Mouse (Mus musculus): ENCODE data around the gene Nxph3. TPM values are rescaled to one million over a fixed set of nuclear protein-coding genes. Genes with fewer than 3 reads are reported as not detected.
A peak's percentile ranks its signal among the peaks of the same experiment; 100 is the strongest.

Gene Nxph3
- total and polyA plus RNA-seq, 2 experiments from 2014 or later = 9.5 to 35.7 TPM

DNA sequence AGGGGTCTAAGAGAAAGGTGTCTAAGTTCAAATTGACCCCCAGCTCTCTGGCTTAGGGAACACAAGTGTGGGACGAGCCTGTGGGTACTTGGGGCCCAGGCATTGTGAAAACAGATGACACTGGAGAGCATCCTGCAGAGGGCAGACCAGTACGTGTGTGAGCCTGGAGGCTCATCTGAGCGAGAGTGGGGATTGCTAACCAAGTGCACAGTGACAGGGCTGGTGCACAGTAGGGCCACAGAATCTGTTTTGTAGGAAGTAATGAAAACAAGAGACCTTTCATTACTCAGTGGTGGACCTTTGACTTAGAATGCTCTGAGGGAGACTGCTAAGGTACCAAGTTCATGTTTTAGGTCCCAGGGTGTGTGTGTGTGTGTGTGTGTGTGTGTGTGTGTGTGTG lies 5.6 kb upstream of the Nxph3 start:
- TF ChIP-seq CTCF (IDR thresholded peaks at IDR 0.05; ENCODE audit: low read depth) = peak; percentile 27
- Histone ChIP-seq H3K4me2 (ENCODE audit: low read depth) (no peak overlapping the region; the same call in 1 of the 2 replicates), H3K27ac (ENCODE audit: low read depth, low read length) (peak overlapping the region; percentile 67), H3K27me3 (ENCODE audit: insufficient read depth, low read length) (0 out of 2 replicates have a peak, but pooled peaks cover 5% of the 10 kb centered on the region), H3K36me3 (ENCODE audit: insufficient read depth) (no peaks in the 10 kb centered on the region), H3K9ac (no peak overlapping the region), H3K4me3 (ENCODE audit: low read depth, low read length) (no peak overlapping the region), H3K4me1 (ENCODE audit: insufficient read depth) (peaks cover 5% of the 10 kb centered on the region; the same call in 1 of the 2 replicates), H3K9me3 (ENCODE audit: low read length) (no peaks in the 10 kb centered on the region)
- no peak for ATAC-seq
- WGBS = 54% methylated on average over 3 of the region's 3 CpGs
- no peak for DNase-seq

- 56% methylated on average over 10 of the region's 10 CpGs for WGBS
- H3K4me2 ChIP-seq (ENCODE audit: low read depth) = no peak overlapping the region
- peaks cover 10% of the 10 kb centered on the region; the same call in 1 of the 2 replicates for H3K27me3 ChIP-seq (ENCODE audit: insufficient read depth, low read length)
- TF ChIP-seq CTCF (IDR thresholded peaks at IDR 0.05; ENCODE audit: low read depth) = no peak
- H3K27ac ChIP-seq (ENCODE audit: low read depth, low read length) = no peak overlapping the region
- H3K9ac ChIP-seq = no peak overlapping the region
- no peak for ATAC-seq
- DNase-seq = no peak
- H3K4me1 ChIP-seq (ENCODE audit: insufficient read depth) = peaks cover 5% of the 10 kb centered on the region; the same call in 1 of the 2 replicates
- H3K9me3 ChIP-seq (ENCODE audit: low read length) = no peaks in the 10 kb centered on the region
- no peaks in the 10 kb centered on the region for H3K36me3 ChIP-seq (ENCODE audit: insufficient read depth)
- no peak overlapping the region for H3K4me3 ChIP-seq (ENCODE audit: low read depth, low read length)
Observed at GRCm38 (mm10) chr11:95519299-95519698, 4.9 kb upstream of the Nxph3 start.

DNA sequence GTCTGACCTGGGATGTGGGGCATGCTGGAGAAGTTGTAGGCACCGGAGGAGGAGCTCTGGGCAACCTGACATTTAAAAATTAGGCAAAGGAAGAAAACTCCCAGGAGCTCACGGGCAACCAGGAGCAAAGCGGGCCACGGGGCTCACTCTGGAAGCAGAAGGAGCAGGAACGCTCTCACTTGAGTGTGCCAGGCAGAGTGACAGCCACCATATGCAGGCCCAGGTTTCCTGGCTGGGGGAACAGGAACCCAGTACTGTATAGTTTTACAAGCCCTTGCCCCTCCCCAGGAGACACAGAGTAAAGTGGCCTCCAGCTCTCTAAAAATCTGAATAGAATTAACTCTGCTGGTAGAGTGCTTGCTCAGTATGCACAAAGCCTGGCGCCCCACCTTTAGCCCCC lies 2.8 kb upstream of the Nxph3 start:
- peaks cover 5% of the 10 kb centered on the region; the same call in 1 of the 2 replicates for H3K4me1 ChIP-seq (ENCODE audit: insufficient read depth)
- H3K9me3 ChIP-seq (ENCODE audit: low read length) = no peaks in the 10 kb centered on the region
- H3K4me2 ChIP-seq (ENCODE audit: low read depth) = no peak overlapping the region
- ATAC-seq = no peak
- H3K27ac ChIP-seq (ENCODE audit: low read depth, low read length) = peak overlapping the region; percentile 54; the same call in 1 of the 2 replicates
- no peak overlapping the region for H3K4me3 ChIP-seq (ENCODE audit: low read depth, low read length)
- no peak for TF ChIP-seq CTCF (IDR thresholded peaks at IDR 0.05; ENCODE audit: low read depth)
- H3K9ac ChIP-seq = no peak overlapping the region
- WGBS = 57% methylated on average over 6 of the region's 6 CpGs
- H3K36me3 ChIP-seq (ENCODE audit: insufficient read depth) = no peaks in the 10 kb centered on the region
- DNase-seq = peak; percentile 59
- peaks cover 20% of the 10 kb centered on the region for H3K27me3 ChIP-seq (ENCODE audit: insufficient read depth, low read length)

DNA sequence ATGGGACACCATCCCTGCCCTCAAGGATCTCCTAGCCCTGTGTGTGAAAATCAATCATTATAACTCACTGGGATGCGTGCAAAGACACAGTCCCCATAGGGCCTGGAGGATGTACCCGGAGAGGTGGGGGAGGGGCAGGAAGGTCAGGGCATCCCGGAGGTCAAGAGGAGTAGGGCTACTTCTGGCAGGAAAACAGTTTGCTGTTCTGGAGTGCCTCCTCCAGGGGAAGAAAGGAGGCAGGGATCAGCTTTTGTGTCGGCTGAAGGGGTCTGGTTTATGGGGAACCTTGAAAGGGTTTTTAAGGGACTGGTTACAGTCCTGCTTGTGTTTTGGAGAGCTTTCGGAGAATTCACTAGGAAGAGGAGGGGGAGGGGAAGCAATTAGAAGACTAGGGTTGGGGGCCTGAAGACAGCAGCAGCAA lies 2.1 kb upstream of the Nxph3 start:
- H3K9ac ChIP-seq = no peak overlapping the region
- H3K27ac ChIP-seq (ENCODE audit: low read depth, low read length) = peak overlapping the region; percentile 54; the same call in 1 of the 2 replicates
- no peak overlapping the region for H3K4me3 ChIP-seq (ENCODE audit: low read depth, low read length)
- no peaks in the 10 kb centered on the region for H3K36me3 ChIP-seq (ENCODE audit: insufficient read depth)
- TF ChIP-seq CTCF (IDR thresholded peaks at IDR 0.05; ENCODE audit: low read depth) = no peak
- H3K27me3 ChIP-seq (ENCODE audit: insufficient read depth, low read length) = peaks cover 20% of the 10 kb centered on the region
- H3K4me1 ChIP-seq (ENCODE audit: insufficient read depth) = peaks cover 5% of the 10 kb centered on the region; the same call in 1 of the 2 replicates
- ATAC-seq = no peak
- DNase-seq = no peak
- H3K9me3 ChIP-seq (ENCODE audit: low read length) = no peaks in the 10 kb centered on the region
- WGBS = 6% methylated on average over 5 of the region's 5 CpGs
- H3K4me2 ChIP-seq (ENCODE audit: low read depth) = no peak overlapping the region

GRCm38 (mm10) chr11:95515376-95516323 lies 1.3 kb upstream of the Nxph3 start:
- ATAC-seq (no peak), DNase-seq (peak; percentile 44)
- H3K4me3 ChIP-seq (ENCODE audit: low read depth, low read length) = no peak overlapping the region
- no peak overlapping the region for H3K9ac ChIP-seq
- H3K27ac ChIP-seq (ENCODE audit: low read depth, low read length) = peak overlapping the region; percentile 16
- peaks cover 20% of the 10 kb centered on the region for H3K27me3 ChIP-seq (ENCODE audit: insufficient read depth, low read length)
- peak overlapping the region; percentile 91 for H3K4me2 ChIP-seq (ENCODE audit: low read depth)
- H3K9me3 ChIP-seq (ENCODE audit: low read length) = no peaks in the 10 kb centered on the region
- WGBS = 39% methylated on average over 17 of the region's 17 CpGs
- no peaks in the 10 kb centered on the region for H3K36me3 ChIP-seq (ENCODE audit: insufficient read depth)
- peaks cover 5% of the 10 kb centered on the region; the same call in 1 of the 2 replicates for H3K4me1 ChIP-seq (ENCODE audit: insufficient read depth)
- TF ChIP-seq CTCF (IDR thresholded peaks at IDR 0.05; ENCODE audit: low read depth) = no peak

DNA sequence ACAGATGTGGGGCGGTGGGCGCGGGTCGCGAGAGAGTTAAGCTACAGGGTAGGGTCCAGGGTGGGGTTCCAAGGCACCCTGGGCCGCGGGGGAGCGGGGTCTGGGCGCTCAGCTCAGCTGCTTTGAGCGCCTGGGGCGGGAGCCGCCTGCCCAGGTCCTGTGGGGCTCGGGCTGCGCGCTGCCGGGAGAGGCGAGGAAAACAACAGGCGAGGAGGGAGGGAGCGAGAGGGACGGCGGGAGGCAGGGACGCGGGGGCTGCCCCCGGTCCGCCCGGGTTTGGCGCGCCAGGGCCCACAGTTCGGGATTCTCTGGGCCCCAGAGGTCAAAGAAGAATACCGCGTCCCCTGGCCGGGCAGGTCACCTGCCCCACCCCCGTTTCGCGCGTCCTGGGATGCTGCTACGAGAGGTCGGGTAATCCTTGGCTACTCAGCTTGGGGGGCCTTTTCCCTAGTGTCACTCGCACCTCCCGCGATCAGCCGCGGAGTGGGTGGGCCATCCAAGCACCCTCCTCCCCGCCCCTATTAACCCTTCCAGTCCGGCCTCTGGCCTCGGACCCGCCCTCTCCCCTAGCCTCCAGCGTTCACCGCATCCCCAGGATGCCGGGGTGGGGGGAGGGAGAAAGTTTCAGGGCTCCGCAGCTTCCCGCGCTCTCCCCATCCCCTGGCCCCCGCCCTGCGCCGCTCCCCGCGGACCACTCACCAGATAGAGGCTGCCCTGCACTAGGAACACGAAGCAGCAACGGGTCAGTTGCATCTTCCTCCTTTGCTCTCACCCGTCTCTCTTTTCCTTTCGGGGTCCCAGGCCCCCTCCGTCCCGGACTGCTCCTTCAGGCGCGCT lies 691 bp downstream of the Nxph3 start:
- no peak for TF ChIP-seq CTCF (IDR thresholded peaks at IDR 0.05; ENCODE audit: low read depth)

More for the DNA sequence above, 691 bp downstream of the Nxph3 start:
- Histone ChIP-seq H3K4me1 (ENCODE audit: insufficient read depth) (peaks cover 5% of the 10 kb centered on the region; the same call in 1 of the 2 replicates), H3K27ac (ENCODE audit: low read depth, low read length) (peak overlapping the region; percentile 45), H3K4me3 (ENCODE audit: low read depth, low read length) (peak overlapping the region; percentile 49), H3K4me2 (ENCODE audit: low read depth) (peak overlapping the region; percentile 91), H3K9me3 (ENCODE audit: low read length) (no peaks in the 10 kb centered on the region), H3K36me3 (ENCODE audit: insufficient read depth) (no peaks in the 10 kb centered on the region), H3K9ac (peak overlapping the region; percentile 62), H3K27me3 (ENCODE audit: insufficient read depth, low read length) (peaks cover 20% of the 10 kb centered on the region)
- under 1% methylated on average over 59 of the region's 66 CpGs for WGBS
- DNase-seq = no peak
- peak; percentile 32 for ATAC-seq

Data from forebrain, postnatal 0 days (tissue).